Mouse (Mus musculus): ENCODE data around the gene Tldc1.

Gene Tldc1

DNA sequence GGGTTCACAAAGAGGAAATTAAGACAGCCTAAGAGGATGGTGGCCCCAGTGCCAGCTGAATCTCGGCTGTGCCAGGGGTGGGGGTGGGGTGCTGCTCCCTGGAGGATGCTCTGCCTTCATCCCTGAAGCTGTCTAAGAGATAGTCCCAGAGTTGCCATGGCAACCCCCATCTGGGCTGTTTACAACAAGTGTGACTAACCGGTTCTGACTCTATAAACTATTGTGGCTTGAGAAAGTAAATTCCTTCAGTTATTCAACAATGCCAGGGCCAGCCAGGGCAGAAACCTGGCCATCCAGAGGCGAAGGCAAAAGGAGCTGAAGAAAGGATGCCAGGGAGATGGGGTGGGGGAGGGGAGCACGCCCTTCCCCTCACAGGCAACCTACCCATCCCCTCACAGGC, 23.0 kb upstream of the Tldc1 start:
- no peak for DNase-seq (ENCODE audit: low spot score)

GRCm38 (mm10) chr8:119798965-119799264, 20.7 kb upstream of the Tldc1 start:
- no peak for DNase-seq (ENCODE audit: low spot score)

- peak; percentile 56 for DNase-seq (ENCODE audit: low spot score)
Observed at GRCm38 (mm10) chr8:119798170-119798964, 20.2 kb upstream of the Tldc1 start.

DNA sequence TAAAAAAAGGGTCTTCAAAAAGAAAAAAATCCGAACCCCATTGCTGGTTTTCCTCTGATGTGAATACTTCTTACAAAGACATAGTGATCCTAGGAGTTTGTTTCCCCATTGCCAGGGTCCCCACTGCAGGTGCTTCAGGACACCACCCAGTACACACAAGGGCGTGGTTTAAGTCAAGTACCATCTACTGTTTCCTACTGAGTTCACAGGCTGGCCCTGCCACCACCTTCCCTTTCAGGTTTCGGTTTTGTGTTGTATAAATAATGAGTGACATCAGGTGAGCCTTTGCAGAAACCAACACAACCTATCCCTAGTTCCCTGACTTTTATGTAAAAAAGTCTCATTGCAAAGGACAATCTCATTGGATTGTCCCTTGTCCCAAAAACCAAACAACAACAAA, 17.4 kb upstream of the Tldc1 start:
- no peak for DNase-seq (ENCODE audit: low spot score)

DNA sequence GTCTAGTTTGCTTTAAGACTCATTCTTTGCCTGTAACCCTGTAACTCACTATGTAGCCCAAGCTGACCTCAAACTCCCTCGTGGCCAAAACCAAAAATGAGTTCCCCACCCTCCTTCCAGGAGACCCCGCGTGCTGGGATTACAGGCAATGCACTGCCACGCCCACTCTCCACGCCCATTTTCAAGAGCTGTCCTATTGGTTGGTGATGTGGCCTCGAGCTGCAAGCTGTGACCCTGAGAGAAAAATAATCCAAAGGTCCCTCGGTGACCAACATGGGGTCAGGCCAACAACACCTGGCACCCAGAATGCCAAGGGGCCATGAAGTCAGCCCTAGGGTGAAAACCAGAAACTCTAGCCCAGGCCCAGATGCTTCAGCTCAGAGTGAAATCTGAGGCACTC, 16.5 kb upstream of the Tldc1 start:
- no peak for DNase-seq (ENCODE audit: low spot score)

DNA sequence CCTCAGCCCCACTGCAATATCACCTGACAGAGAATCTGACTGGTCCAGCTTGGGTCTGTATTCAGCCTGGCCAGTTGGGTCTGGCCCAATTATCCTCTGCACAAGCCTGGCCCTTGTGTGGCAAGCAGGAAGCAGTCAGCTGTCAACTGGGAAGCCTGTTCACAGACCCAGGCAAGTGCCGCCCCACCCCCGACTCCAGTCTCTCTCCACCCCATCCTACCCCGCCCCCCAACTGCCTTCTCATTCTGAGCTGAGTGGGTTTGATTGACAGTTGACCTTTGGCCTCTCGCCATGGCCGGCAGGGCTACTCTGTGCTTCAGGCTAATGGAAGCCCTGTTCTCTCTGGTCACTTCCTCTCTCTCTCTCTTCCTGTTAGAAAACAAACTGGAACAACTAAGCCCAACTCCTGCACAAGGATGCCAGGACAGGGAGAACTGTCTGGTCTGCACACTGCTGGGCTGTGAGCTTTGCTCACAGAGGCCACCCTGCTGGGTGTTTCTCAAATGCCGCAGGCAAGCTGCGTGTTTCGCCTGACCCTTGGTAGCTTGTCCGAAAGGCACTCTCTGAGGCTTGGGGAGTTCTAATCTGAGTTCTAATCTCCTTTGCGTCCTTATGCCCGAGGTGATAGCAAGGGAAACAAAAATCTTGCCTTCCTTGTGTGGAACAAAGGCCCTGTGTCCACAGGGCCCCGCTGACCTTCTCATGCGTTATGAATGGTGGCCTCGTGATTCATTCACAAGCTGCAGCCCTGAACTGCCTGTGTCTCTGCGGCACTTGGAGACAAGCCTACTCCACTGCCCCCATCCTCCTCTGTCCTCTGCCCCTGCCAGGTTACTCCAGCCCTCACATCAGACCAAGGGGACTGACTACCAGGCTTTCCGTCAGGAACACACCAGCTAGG, 13.8 kb upstream of the Tldc1 start:
- peak; percentile 54 for DNase-seq (ENCODE audit: low spot score)

- DNase-seq (ENCODE audit: low spot score) = no peak
Observed at GRCm38 (mm10) chr8:119789581-119789980, 11.4 kb upstream of the Tldc1 start.

GRCm38 (mm10) chr8:119788607-119789381, 10.6 kb upstream of the Tldc1 start:
- DNase-seq (ENCODE audit: low spot score) = no peak

DNA sequence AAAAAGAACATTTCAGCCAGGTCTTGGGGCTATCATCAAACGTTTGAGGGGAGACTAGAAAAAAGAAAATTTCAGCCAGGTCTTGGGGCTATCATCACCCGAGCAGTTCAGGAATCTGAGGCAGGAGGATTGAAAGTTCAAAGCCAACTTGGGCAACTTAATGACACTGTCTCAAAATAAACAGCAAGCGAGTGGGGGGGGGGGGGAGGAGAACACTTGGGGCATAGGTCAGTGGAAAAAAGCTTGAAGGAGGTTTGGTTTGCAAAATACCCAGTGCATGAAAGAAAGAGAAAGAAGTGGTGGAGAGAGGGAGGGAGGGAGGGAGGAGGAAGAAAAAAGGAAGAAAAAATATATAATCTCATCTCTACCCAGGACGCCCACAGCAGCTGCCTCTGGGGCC, 9.1 kb upstream of the Tldc1 start:
- no peak for DNase-seq (ENCODE audit: low spot score)

- no peak for DNase-seq (ENCODE audit: low spot score)
Observed at GRCm38 (mm10) chr8:119786871-119787270, 8.7 kb upstream of the Tldc1 start.

GRCm38 (mm10) chr8:119785764-119786405, 7.7 kb upstream of the Tldc1 start:
- no peak for DNase-seq (ENCODE audit: low spot score)

GRCm38 (mm10) chr8:119784676-119785075, 6.5 kb upstream of the Tldc1 start:
- no peak for DNase-seq (ENCODE audit: low spot score)

GRCm38 (mm10) chr8:119784141-119784574, 5.9 kb upstream of the Tldc1 start:
- no peak for DNase-seq (ENCODE audit: low spot score)

DNA sequence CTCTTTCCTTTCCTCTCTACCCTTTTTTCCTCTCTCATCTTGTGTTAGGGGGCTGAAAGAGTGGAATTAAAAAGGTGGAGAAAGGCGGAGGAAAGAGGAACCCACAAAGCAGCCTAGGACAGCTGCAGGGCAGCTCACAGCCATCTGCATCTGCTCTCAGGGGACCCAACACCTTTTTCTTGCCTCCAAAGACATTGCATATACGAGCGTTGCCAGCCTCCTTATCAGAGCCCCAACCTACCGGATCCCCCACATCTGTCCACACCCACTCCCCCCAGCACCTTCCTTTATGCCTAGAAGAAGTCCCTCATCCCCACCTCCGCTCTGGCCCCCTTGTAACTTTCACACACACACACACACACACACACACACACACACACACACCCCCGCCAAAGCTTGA, 5.4 kb upstream of the Tldc1 start:
- no peak for DNase-seq (ENCODE audit: low spot score)

DNA sequence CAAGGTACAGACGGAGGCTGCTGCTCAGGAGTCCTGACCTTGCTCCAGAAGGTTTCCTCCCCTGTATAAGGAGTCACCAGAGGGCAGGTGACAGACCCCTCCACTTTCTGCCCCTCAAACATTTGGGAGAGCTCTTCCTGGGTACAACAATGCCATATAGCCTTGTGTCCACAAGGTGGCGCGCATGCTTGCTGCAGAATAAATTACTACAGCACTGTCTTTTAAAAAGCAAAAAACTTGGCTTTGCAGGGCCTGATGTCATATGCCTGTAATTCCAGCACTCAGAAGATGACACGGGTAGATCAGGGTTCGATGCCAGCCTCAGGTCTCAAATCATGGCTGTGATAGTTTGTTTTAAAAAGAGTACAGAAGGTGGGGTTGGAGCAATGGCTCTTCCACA, 4.5 kb upstream of the Tldc1 start:
- DNase-seq (ENCODE audit: low spot score) = peak; percentile 83

GRCm38 (mm10) chr8:119781086-119781840, 3.0 kb upstream of the Tldc1 start:
- no peak for DNase-seq (ENCODE audit: low spot score)

GRCm38 (mm10) chr8:119780402-119781049, 2.3 kb upstream of the Tldc1 start:
- DNase-seq (ENCODE audit: low spot score) = no peak

GRCm38 (mm10) chr8:119779013-119779737, 959 bp upstream of the Tldc1 start:
- DNase-seq (ENCODE audit: low spot score) = peak; percentile 85

GRCm38 (mm10) chr8:119777765-119778164, 451 bp downstream of the Tldc1 start:
- peak; percentile 20 for DNase-seq (ENCODE audit: low spot score)

DNA sequence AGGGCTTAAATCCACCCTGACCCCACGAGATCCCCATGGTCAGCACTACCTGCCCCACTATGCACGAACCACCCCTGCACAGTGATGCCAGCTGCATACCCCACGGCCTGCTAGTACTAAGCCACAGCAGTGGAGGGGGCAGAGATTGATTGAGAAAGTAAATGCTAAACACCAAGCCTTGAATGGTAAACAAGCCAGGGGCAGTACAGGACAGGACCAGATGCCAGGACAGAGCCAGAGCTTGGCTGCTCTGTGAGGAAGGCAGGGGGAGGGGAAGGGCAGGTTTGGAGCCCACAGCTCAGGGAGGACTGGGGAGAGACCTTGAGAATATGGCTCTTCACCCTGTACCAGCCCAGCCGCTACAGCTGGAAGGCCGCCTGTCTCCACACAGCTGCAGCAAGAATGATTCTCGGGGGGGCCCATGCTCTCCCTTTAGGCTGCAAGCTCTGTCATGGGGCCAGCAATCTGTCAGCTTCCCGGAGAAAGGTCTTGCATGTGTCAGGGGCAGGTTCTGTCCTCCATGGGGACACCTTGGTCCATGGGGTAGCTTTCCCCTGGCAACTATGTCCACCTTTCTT, 1.5 kb downstream of the Tldc1 start:
- DNase-seq (ENCODE audit: low spot score) = no peak
